Mouse (Mus musculus) liver, embryonic 12.5 days (tissue): ENCODE measurements around the gene Apba3. TPM values are rescaled to one million over a fixed set of nuclear protein-coding genes. Genes with fewer than 3 reads are reported as not detected.

Source experiments
- ATAC-seq: fragments of 200-750 bp; cut with Nextera tagmentation; 2 replicates; pipeline ENCODE4 v1.8.0; 2017; ENCODE audit warnings: moderate number of reproducible peaks, mild to moderate bottlenecking, moderate library complexity
- H3K27ac ChIP-seq: fragments of 300-500 bp; sonication (generic); 2 replicates; pipeline ENCODE4 v1.5.1; 2016; ENCODE audit warnings: mild to moderate bottlenecking
- H3K27me3 ChIP-seq: fragments of 300-500 bp; sonication (generic); replicated peaks from 2 replicates; pipeline ENCODE4 v1.6.1; 2016; ENCODE audit warnings: mild to moderate bottlenecking, moderate library complexity
- H3K36me3 ChIP-seq: fragments of 300-500 bp; sonication (generic); 2 replicates; pipeline ENCODE4 v1.6.1; 2016; ENCODE audit warnings: mild to moderate bottlenecking, moderate library complexity
- H3K4me1 ChIP-seq: fragments of 300-500 bp; sonication (generic); 2 replicates; pipeline ENCODE4 v1.6.1; 2016
- H3K4me2 ChIP-seq: fragments of 300-500 bp; sonication (generic); 2 replicates; pipeline ENCODE4 v1.6.1; 2016; ENCODE audit warnings: mild to moderate bottlenecking, moderate library complexity
- H3K4me3 ChIP-seq: fragments of 300-500 bp; sonication (generic); 2 replicates; pipeline ENCODE4 v1.5.1; 2016; ENCODE audit warnings: mild to moderate bottlenecking, moderate library complexity
- H3K9ac ChIP-seq: fragments of 300-500 bp; sonication (generic); 2 replicates; pipeline ENCODE4 v1.6.1; 2016; ENCODE audit warnings: mild to moderate bottlenecking, moderate library complexity
- H3K9me3 ChIP-seq: fragments of 300-500 bp; sonication (generic); replicated peaks from 2 replicates; pipeline ENCODE4 v1.6.1; 2016; ENCODE audit warnings: mild to moderate bottlenecking, moderate library complexity
- WGBS: fragments of 180-500 bp; shearing (Covaris S2); methylation state at CpG from one replicate; pipeline ENCODE4 v1.1.7; 2016; ENCODE audit not compliant: insufficient replicate concordance; 5-methylcytosine and 5-hydroxymethylcytosine counted together
- microRNA-seq: library from miRNA; unstranded; fragments of <30 nt; microRNA quantifications from one replicate; pipeline ENCODE4, GENCODE M21; 2017
- polyA plus RNA-seq: library from polyadenylated mRNA; unstranded; fragments of >200 nt; fragmentation: Nextera tagmentation; extraction: Ambion mirVana; gene quantifications from 2 replicates; pipeline ENCODE4 v1.2.1, GENCODE M21; 2016

Gene Apba3
- polyA plus RNA-seq, 1 experiment from 2014 or later = 30.4 TPM

DNA sequence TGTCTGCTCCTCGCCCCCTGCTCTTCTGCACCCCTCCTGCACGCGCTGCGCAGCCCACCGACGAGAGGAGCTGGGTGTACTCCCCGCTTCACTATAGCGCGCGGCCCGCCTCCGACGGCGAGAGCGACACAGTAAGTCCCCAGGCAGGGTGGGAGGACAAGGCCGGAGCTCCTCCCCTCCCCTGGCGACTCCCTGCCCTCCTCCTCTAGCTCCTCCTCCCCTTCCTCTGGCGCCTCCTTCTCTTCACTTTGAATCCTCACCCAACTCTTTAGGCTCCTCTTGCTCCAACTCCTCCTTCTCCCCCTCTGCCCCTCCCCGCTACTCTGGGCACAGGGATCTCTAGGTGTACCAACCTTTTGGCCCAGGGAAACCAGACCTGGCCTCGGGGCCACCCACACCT, 50.5 kb downstream of the Apba3 start:
- 21% methylated on average over 20 of the region's 20 CpGs for WGBS
- peak overlapping the region; percentile 18; the same call in 1 of the 2 replicates for H3K27ac ChIP-seq
- no peaks in the 10 kb centered on the region for H3K27me3 ChIP-seq
- H3K4me1 ChIP-seq = peaks cover 60% of the 10 kb centered on the region
- ATAC-seq = no peak
- H3K9ac ChIP-seq = peak overlapping the region; percentile 44
- H3K36me3 ChIP-seq = peaks cover 61% of the 10 kb centered on the region
- H3K9me3 ChIP-seq = no peaks in the 10 kb centered on the region
- H3K4me3 ChIP-seq = peak overlapping the region; percentile 16
- peak overlapping the region; percentile 63 for H3K4me2 ChIP-seq

- H3K4me1 ChIP-seq = peaks cover 71% of the 10 kb centered on the region
- H3K27me3 ChIP-seq = no peaks in the 10 kb centered on the region
- H3K9me3 ChIP-seq = no peaks in the 10 kb centered on the region
- H3K4me3 ChIP-seq = no peak overlapping the region; the same call in 1 of the 2 replicates
- H3K4me2 ChIP-seq = peak overlapping the region; percentile 80
- ATAC-seq = no peak
- 83% methylated on average over 13 of the region's 13 CpGs for WGBS
- H3K9ac ChIP-seq = peak overlapping the region; percentile 74
- peaks cover 61% of the 10 kb centered on the region for H3K36me3 ChIP-seq
- peak overlapping the region; percentile 88; the same call in 1 of the 2 replicates for H3K27ac ChIP-seq
These were observed 52.0 kb downstream of the Apba3 start for GRCm38 (mm10) chr10:81318589-81319329.

DNA sequence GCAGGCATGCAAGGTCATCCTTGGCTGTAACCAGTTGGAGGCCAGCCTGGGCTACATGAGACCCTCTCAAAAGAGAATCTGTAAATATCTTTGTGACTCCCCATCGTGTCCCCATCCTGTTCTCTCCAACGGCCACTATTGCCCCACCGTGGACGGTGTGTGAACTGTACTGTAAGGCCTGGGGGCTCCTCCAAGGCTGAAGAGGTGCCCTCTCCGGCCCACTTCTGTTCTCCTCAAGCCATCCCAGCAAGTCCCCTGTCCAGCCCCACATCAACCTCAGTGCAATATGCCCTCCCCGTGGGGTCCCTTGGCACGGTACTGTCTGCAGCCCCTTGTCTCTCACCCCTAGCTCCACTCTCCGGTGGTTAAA, 52.6 kb downstream of the Apba3 start:
- peaks cover 61% of the 10 kb centered on the region for H3K36me3 ChIP-seq

DNA sequence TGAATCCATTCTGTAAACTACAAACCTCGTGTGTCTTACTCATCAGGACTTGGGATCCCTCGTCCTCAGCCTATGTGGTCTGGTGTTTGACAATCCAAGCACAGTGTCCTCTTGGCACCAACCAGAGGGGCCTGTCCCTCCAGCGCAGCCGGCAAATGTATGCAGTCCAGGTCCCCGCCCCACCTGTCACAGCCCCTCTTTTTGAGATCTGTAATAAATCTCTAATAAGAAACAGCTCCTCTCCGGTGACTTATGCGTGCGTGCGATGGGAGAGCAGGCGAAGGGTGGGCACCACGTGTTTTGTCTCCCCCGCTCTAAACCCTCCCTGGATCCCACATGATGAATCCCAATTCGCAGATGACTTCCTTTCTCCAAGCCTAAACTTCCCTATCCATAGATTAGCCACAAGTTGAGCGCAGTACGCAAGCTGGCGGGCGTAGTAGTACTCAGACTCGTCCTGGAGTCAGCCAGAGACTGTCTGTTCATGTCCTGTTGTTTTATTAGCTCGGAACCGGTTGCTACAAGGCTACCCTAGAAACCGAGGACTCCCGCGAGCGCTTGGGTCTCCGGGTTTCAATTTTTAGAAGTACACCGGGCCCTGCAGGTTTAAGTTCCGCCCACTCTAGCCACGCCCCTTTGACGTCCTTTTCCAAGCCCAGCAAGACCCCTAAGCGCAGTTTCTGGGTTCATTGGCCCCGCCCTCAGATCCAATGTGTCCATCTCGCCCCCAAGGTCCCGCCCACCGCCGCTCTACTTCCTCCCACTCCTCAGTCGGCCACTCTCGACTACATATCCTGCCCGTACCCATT, 53.2 kb downstream of the Apba3 start:
- ATAC-seq = no peak
- H3K9me3 ChIP-seq = no peaks in the 10 kb centered on the region
- peak overlapping the region; percentile 80 for H3K4me2 ChIP-seq
- H3K36me3 ChIP-seq = peaks cover 61% of the 10 kb centered on the region
- H3K4me3 ChIP-seq = peak overlapping the region; percentile 96
- WGBS = 3% methylated on average over 38 of the region's 38 CpGs
- H3K4me1 ChIP-seq = peaks cover 64% of the 10 kb centered on the region
- no peaks in the 10 kb centered on the region for H3K27me3 ChIP-seq
- H3K9ac ChIP-seq = peak overlapping the region; percentile 74
- peak overlapping the region; percentile 88 for H3K27ac ChIP-seq

More for the DNA sequence above, 52.6 kb downstream of the Apba3 start:
- ATAC-seq = no peak
- Histone ChIP-seq H3K27me3 (no peaks in the 10 kb centered on the region), H3K4me3 (peak overlapping the region; percentile 96), H3K9me3 (no peaks in the 10 kb centered on the region), H3K4me2 (peak overlapping the region; percentile 80), H3K27ac (peak overlapping the region; percentile 88), H3K9ac (peak overlapping the region; percentile 74), H3K4me1 (peaks cover 67% of the 10 kb centered on the region)
- WGBS = 43% methylated on average over 8 of the region's 8 CpGs

DNA sequence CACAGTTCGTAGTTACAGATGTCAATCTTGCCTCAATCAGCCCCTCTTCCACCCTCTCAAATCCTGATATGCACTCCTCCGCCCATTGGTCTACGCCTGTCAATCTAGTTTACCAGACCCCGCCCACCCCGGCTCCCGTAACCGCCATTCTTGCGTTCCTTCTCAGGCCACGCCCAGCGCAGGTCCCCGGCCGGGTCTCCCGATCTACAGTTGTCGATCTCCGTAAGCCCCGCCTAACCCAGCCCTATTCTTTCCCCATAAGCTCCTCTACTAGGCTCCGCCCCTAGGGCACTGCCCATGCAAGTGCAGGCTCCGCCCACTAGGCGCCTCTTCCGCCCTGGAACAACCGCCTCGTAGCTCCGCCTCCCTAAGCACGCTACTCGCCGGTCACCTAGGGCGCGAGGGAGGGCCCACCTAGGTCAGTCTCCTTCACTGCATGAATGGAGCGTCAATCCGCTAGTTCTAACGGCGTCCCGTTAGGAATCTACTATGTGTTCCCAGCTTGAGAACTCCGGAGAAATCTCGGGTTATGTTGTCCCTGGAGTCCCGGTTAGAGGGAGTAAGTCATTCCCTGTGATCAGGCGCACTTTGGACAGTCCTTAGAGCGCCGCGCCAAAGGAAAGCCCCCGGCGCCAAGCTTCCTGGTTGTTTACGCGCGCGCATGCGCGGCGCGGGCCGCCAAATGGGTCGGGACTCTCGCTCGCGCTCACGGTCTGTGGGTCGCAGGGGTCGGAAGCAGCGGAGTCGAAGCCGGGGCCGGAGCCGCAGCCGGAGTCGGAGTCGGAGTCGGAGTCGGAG, 54.0 kb downstream of the Apba3 start, which contains the start of gene Cactin:
Gene Cactin (plus strand): TSS at position 554 of the 798 bp plus-strand sequence.
- no peaks in the 10 kb centered on the region for H3K9me3 ChIP-seq
- peak; percentile 87 for ATAC-seq
- H3K4me2 ChIP-seq = peak within 1 kb of the TSS; percentile 80
- peak within 1 kb of the TSS; percentile 93 for H3K9ac ChIP-seq
- H3K36me3 ChIP-seq = peaks cover 61% of the 10 kb centered on the region
- WGBS = under 1% methylated on average over 68 of the region's 68 CpGs
- no peaks in the 10 kb centered on the region for H3K27me3 ChIP-seq
- peak within 1 kb of the TSS; percentile 96 for H3K4me3 ChIP-seq
- H3K4me1 ChIP-seq = peaks cover 65% of the 10 kb centered on the region
- H3K27ac ChIP-seq = peak within 1 kb of the TSS; percentile 88

DNA sequence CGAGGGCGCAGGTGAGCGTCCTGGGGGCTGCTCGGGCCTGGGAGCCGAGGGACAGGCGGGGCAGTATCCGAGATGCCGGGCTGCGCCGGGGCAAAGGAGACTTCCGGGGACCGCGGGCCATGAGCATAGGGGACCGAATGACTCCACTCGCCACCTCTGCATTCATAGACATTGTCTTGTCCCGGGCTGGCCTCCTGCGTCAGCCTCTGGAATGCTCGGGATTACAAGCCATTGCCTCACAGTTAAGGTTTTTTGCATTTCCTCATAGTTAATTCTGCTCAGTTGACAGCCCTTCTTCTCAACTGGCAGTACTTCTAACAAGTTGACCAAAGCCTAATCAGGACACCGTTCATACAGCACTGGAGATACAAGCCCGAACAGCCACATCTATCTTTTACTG, 54.7 kb downstream of the Apba3 start:
- H3K4me3 ChIP-seq = peak overlapping the region; percentile 96
- H3K27ac ChIP-seq = peak overlapping the region; percentile 88
- no peaks in the 10 kb centered on the region for H3K9me3 ChIP-seq
- H3K4me2 ChIP-seq = peak overlapping the region; percentile 80
- WGBS = 2% methylated on average over 20 of the region's 20 CpGs
- H3K9ac ChIP-seq = peak overlapping the region; percentile 93
- peaks cover 65% of the 10 kb centered on the region for H3K4me1 ChIP-seq
- ATAC-seq = no peak
- H3K36me3 ChIP-seq = peaks cover 62% of the 10 kb centered on the region
- no peaks in the 10 kb centered on the region for H3K27me3 ChIP-seq

DNA sequence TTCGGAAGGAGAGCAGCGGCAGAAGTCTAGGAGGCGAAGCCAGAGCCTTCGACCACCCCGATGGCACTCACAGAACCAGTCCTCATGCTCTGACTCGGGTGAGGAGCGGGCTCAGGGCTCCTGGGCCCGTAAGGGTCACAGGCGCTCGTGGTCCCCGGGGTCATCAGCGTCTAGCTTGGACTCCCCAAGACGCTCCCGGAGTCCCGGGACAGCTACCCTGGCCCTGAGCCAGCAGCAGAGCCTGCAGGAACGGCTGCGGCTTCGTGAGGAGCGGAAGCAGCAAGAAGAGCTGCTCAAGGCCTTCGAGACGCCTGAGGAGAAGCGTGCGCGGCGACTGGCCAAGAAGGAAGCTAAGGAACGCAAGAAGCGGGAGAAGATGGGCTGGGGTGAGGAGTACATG, 55.7 kb downstream of the Apba3 start:
- no peak for ATAC-seq
- Histone ChIP-seq H3K36me3 (peaks cover 70% of the 10 kb centered on the region), H3K27ac (0 out of 2 replicates have a peak overlapping the region, but pooled peaks have one; percentile 88)

More for the DNA sequence above, 55.7 kb downstream of the Apba3 start:
- H3K9me3 ChIP-seq = no peaks in the 10 kb centered on the region
- peak overlapping the region; percentile 80 for H3K4me2 ChIP-seq
- WGBS = 93% methylated on average over 27 of the region's 27 CpGs
- H3K9ac ChIP-seq = peak overlapping the region; percentile 93
- H3K27me3 ChIP-seq = no peaks in the 10 kb centered on the region
- H3K4me1 ChIP-seq = peaks cover 64% of the 10 kb centered on the region
- peak overlapping the region; percentile 96 for H3K4me3 ChIP-seq

Small RNA genes within 50 kb of the gene (microRNA-seq; reads per million reads assigned to microRNA genes)
- gene Mir3057 = 8.4 reads per million, percentile 18 among the genes with 10 or more reads in this experiment

Other genes starting within 250 kb of the Apba3 start
- not detected in 2 replicates for gene Diras1, start 241.3 kb upstream of the Apba3 start, polyA plus RNA-seq
- 7.1 and 7.9 TPM in 2 replicates for gene Slc39a3, start 229.5 kb upstream of the Apba3 start, polyA plus RNA-seq
- 89.2 and 91.3 TPM in 2 replicates for gene Sgta, start 206.8 kb upstream of the Apba3 start, polyA plus RNA-seq
- gene Thop1, start 196.9 kb upstream of the Apba3 start, polyA plus RNA-seq = 48.5 and 50.8 TPM in 2 replicates
- gene Creb3l3, start 168.1 kb upstream of the Apba3 start, polyA plus RNA-seq = 17.3 and 17.8 TPM in 2 replicates
- gene Map2k2, start 161.0 kb upstream of the Apba3 start, polyA plus RNA-seq = 167 and 168 TPM in 2 replicates
- 74.0 and 76.0 TPM in 2 replicates for gene Zbtb7a, start 131.7 kb upstream of the Apba3 start, polyA plus RNA-seq
- gene Pias4, start 99.0 kb upstream of the Apba3 start, polyA plus RNA-seq = 28.9 and 29.7 TPM in 2 replicates
- gene Eef2, start 90.3 kb upstream of the Apba3 start, polyA plus RNA-seq = 440 and 450 TPM in 2 replicates
- 41.7 TPM in 2 replicates for gene Dapk3, start 84.0 kb upstream of the Apba3 start, polyA plus RNA-seq
- gene 4930442H23Rik, start 83.1 kb upstream of the Apba3 start, polyA plus RNA-seq = not detected in 2 replicates
- not detected in 2 replicates for gene Nmrk2, start 64.9 kb upstream of the Apba3 start, polyA plus RNA-seq
- 0.05 and 0.06 TPM in 2 replicates for gene Atcay, start 36.1 kb upstream of the Apba3 start, polyA plus RNA-seq
- gene Zfr2, start 33.8 kb upstream of the Apba3 start, polyA plus RNA-seq = 1.1 and 1.2 TPM in 2 replicates
- gene Matk, start 14.0 kb upstream of the Apba3 start, polyA plus RNA-seq = 2.0 and 2.2 TPM in 2 replicates
- gene Mrpl54, start within 50 bp of the Apba3 start, polyA plus RNA-seq = 152 and 156 TPM in 2 replicates
- gene Tjp3, start 24.6 kb downstream of the Apba3 start, polyA plus RNA-seq = 1.1 and 1.3 TPM in 2 replicates
- gene Pip5k1c, start 26.0 kb downstream of the Apba3 start, polyA plus RNA-seq = 27.8 and 29.0 TPM in 2 replicates
- 52.9 and 55.1 TPM in 2 replicates for gene Cactin, start 54.1 kb downstream of the Apba3 start, polyA plus RNA-seq
- gene Tbxa2r, start 61.8 kb downstream of the Apba3 start, polyA plus RNA-seq = 6.7 and 7.0 TPM in 2 replicates
- 0.04 TPM in 1 of 2 replicates, not detected in the other for gene Gipc3, start 76.3 kb downstream of the Apba3 start, polyA plus RNA-seq
- 39.9 and 47.1 TPM in 2 replicates for gene Hmg20b, start 83.5 kb downstream of the Apba3 start, polyA plus RNA-seq
- 20.8 and 21.0 TPM in 2 replicates for gene Mfsd12, start 90.5 kb downstream of the Apba3 start, polyA plus RNA-seq
- 1.4 TPM in 2 replicates for gene 4930404N11Rik, start 98.9 kb downstream of the Apba3 start, polyA plus RNA-seq
- 93.8 and 100 TPM in 2 replicates for gene Fzr1, start 111.6 kb downstream of the Apba3 start, polyA plus RNA-seq
- gene Dohh, start 117.5 kb downstream of the Apba3 start, polyA plus RNA-seq = 70.0 and 74.5 TPM in 2 replicates
- 0.68 and 1.2 TPM in 2 replicates for gene Gm48551, start 117.5 kb downstream of the Apba3 start, polyA plus RNA-seq
- 0.71 and 0.98 TPM in 2 replicates for gene Gm48552, start 122.0 kb downstream of the Apba3 start, polyA plus RNA-seq
- gene Smim24, start 126.1 kb downstream of the Apba3 start, polyA plus RNA-seq = 1.8 TPM in 2 replicates
- 10.1 and 10.2 TPM in 2 replicates for gene Nfic, start 188.7 kb downstream of the Apba3 start, polyA plus RNA-seq
- gene Celf5, start 215.7 kb downstream of the Apba3 start, polyA plus RNA-seq = 0.05 and 0.06 TPM in 2 replicates
- gene Ncln, start 229.4 kb downstream of the Apba3 start, polyA plus RNA-seq = 59.9 and 62.7 TPM in 2 replicates
- gene S1pr4, start 233.2 kb downstream of the Apba3 start, polyA plus RNA-seq = 3.1 and 3.3 TPM in 2 replicates